Mouse (Mus musculus) thymus, adult 2 months (tissue): ENCODE data around the gene Col26a1.

Experiments
- CTCF ChIP-seq: fragments of 200-500 bp; IDR thresholded peaks from 2 replicates; pipeline ENCODE4 v1.5.1; 2012; ENCODE audit warnings: mild to moderate bottlenecking, control low read depth, low read length, moderate library complexity, borderline replicate concordance; ENCODE audit not compliant: control insufficient read depth, poor library complexity, insufficient read depth; ENCODE audit errors: extremely low read depth
- POLR2A ChIP-seq: fragments of 200-500 bp; IDR thresholded peaks from 2 replicates; pipeline ENCODE4 v1.6.1; 2012; ENCODE audit warnings: mild to moderate bottlenecking, low read length, control low read depth, moderate library complexity; ENCODE audit not compliant: control insufficient read depth, poor library complexity, insufficient read depth; ENCODE audit errors: extremely low read depth

DNA sequence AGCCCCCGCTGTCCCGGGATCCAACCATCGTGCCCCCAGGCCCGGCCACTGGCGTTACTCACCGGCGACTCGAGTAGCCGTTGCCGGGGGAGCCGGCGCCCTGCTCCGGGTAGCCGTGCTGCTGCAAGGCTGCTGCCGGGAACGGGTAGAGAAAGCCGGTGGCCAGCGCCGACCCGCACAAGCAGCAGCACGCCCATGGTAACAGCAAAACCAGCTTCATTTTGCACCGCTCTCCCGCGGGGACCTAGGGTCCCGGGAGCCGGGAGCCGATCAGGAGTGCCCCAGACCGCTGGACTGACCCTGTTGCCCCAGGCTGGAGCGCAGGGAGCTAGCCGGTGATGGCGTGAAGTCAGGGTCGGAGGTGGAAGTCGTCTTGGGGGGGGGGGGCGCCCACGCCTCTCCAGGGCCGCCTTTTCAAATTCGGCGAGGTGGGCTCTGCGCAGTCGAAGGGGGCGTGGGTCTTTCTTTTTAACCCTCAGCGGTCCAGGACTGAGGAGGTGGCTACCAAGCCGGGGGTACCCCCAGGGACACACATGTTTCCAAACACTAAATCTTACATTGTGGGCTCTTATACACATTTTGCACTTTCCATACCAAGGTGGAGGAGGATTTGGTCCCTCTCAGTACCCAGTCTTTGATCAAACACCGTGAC, at the start of gene Col26a1:
- no peak for TF ChIP-seq CTCF
- TF ChIP-seq POLR2A: no peak
